Mouse (Mus musculus) neural tube, embryonic 14.5 days (tissue): ENCODE measurements around the gene Eif4g1. TPM values are rescaled to one million over a fixed set of nuclear protein-coding genes. Genes with fewer than 3 reads are reported as not detected.
A peak's percentile ranks its signal among the peaks of the same experiment; 100 is the strongest.

Experiments
- ATAC-seq: fragments of 200-750 bp; cut with Nextera tagmentation; 2 replicates; pipeline ENCODE4 v1.8.0; 2017; ENCODE audit warnings: low read depth, mild to moderate bottlenecking, moderate TSS enrichment, moderate library complexity
- H3K27ac ChIP-seq: fragments of 300-500 bp; sonication (generic); 2 replicates; pipeline ENCODE4 v1.5.1; 2014; ENCODE audit warnings: low read depth, mild to moderate bottlenecking, control low read depth, low read length, moderate library complexity, mixed read lengths
- H3K27me3 ChIP-seq: fragments of 300-500 bp; sonication (generic); 2 replicates; pipeline ENCODE4 v1.6.1; 2014; ENCODE audit warnings: low read length; ENCODE audit not compliant: control insufficient read depth, insufficient read depth
- H3K36me3 ChIP-seq: fragments of 300-500 bp; sonication (generic); 2 replicates; pipeline ENCODE4 v1.6.1; 2014; ENCODE audit warnings: low read length, mixed read lengths; ENCODE audit not compliant: control insufficient read depth, insufficient read depth
- H3K4me1 ChIP-seq: fragments of 300-500 bp; sonication (generic); 2 replicates; pipeline ENCODE4 v1.6.1; 2014; ENCODE audit warnings: low read length; ENCODE audit not compliant: control insufficient read depth, insufficient read depth
- H3K4me2 ChIP-seq: fragments of 300-500 bp; sonication (generic); 2 replicates; pipeline ENCODE4 v1.6.1; 2014; ENCODE audit warnings: mild to moderate bottlenecking, low read depth, low read length, control low read depth
- H3K4me3 ChIP-seq: fragments of 300-500 bp; sonication (generic); 2 replicates; pipeline ENCODE4 v1.5.1; 2014; ENCODE audit warnings: low read depth, low read length, control low read depth, mixed read lengths
- H3K9ac ChIP-seq: fragments of 300-500 bp; sonication (generic); replicated peaks from 2 replicates; pipeline ENCODE4 v1.6.1; 2014; ENCODE audit warnings: low read depth, mild to moderate bottlenecking, control low read depth, low read length, mixed read lengths
- H3K9me3 ChIP-seq: fragments of 300-500 bp; sonication (generic); 2 replicates; pipeline ENCODE4 v1.6.1; 2016; ENCODE audit warnings: low read length; ENCODE audit not compliant: control insufficient read depth
- WGBS: fragments of 180-500 bp; shearing (Covaris S2); extraction: QIAGEN DNeasy Blood & Tissue Kit; methylation state at CpG from one replicate; pipeline ENCODE4 v1.1.7; 2014; 5-methylcytosine and 5-hydroxymethylcytosine counted together
- polyA plus RNA-seq: library from polyadenylated mRNA; unstranded; fragments of >200 nt; fragmentation: Nextera tagmentation; extraction: Ambion mirVana; gene quantifications from 2 replicates; pipeline ENCODE4 v1.2.1, GENCODE M21; 2014

Eif4g1 gene
- polyA plus RNA-seq, 1 experiment from 2014 or later, result 134 TPM

GRCm38 (mm10) chr16:20677974-20678675, 10.0 kb downstream of the Eif4g1 start:
- Histone ChIP-seq H3K4me3 (no peak overlapping the region), H3K9ac (no peak overlapping the region), H3K4me1 (peaks cover 13% of the 10 kb centered on the region), H3K9me3 (no peaks in the 10 kb centered on the region), H3K4me2 (no peak overlapping the region), H3K36me3 (peaks cover 71% of the 10 kb centered on the region), H3K27ac (no peak overlapping the region), H3K27me3 (no peaks in the 10 kb centered on the region)
- WGBS, result 81% methylated on average over 10 of the region's 10 CpGs
- ATAC-seq, result no peak

- H3K36me3 ChIP-seq, result peaks cover 46% of the 10 kb centered on the region
- H3K4me3 ChIP-seq, result no peak overlapping the region
- H3K4me2 ChIP-seq, result no peak overlapping the region
- H3K4me1 ChIP-seq, result peaks cover 25% of the 10 kb centered on the region
- H3K9me3 ChIP-seq, result no peaks in the 10 kb centered on the region
- H3K27ac ChIP-seq, result no peak overlapping the region
- no peaks in the 10 kb centered on the region for H3K27me3 ChIP-seq
- WGBS, result 91% methylated on average over 3 of the region's 3 CpGs
- ATAC-seq, result no peak
- H3K9ac ChIP-seq, result no peak overlapping the region
Measured at GRCm38 (mm10) chr16:20690774-20691173, 22.7 kb downstream of the Eif4g1 start.

- no peak overlapping the region for H3K27ac ChIP-seq
- WGBS, result 72% methylated on average over 1 of the region's 1 CpGs
- no peaks in the 10 kb centered on the region for H3K27me3 ChIP-seq
- ATAC-seq, result no peak
- H3K9me3 ChIP-seq, result no peaks in the 10 kb centered on the region
- H3K4me3 ChIP-seq, result no peak overlapping the region
- peaks cover 38% of the 10 kb centered on the region for H3K36me3 ChIP-seq
- H3K4me1 ChIP-seq, result peaks cover 33% of the 10 kb centered on the region
- no peak overlapping the region for H3K4me2 ChIP-seq
- H3K9ac ChIP-seq, result no peak overlapping the region
Measured at GRCm38 (mm10) chr16:20691617-20692016, 23.5 kb downstream of the Eif4g1 start.

DNA sequence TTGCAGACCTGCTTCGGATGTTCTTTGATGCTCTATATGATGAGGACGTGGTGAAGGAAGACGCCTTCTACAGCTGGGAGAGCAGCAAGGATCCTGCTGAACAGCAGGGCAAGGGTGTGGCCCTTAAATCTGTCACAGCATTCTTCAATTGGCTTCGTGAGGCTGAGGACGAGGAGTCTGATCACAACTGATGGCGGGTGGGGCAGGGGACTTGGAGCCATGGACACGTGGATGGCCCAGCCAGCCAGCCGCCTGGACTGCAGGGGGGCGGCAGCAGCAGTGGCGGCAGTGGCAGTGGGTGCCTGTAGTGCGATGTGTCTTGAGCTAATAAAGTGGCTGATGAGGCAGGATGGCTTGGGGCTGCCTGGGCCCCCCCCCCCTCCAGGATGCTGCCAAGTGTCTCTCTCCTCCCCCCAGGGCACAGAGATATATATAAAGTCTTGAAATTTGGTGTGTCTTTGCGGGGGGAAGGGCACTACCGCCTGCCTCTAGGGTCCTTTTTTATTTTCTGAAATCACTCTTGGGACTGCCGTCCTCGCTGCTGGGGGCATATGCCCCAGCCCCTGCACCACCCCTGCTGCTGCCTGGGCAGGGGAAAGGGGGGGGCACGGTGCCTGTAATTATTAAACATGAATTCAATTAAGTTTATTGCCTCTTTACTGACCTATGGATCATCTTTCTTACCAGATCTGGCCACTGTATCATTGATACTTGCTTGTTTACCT, 24.3 kb downstream of the Eif4g1 start:
- Histone ChIP-seq H3K9me3 (no peaks in the 10 kb centered on the region), H3K27me3 (no peaks in the 10 kb centered on the region), H3K4me2 (peak overlapping the region; percentile 86), H3K4me3 (no peak overlapping the region), H3K36me3 (peaks cover 31% of the 10 kb centered on the region), H3K4me1 (peaks cover 35% of the 10 kb centered on the region), H3K27ac (peak overlapping the region; percentile 94), H3K9ac (no peak overlapping the region)
- 35% methylated on average over 16 of the region's 16 CpGs for WGBS
- no peak for ATAC-seq

GRCm38 (mm10) chr16:20693111-20693701, 25.1 kb downstream of the Eif4g1 start, which contains the start of gene Fam131a:
Gene Fam131a, plus strand, starts transcription at chr16:20693241.
- ATAC-seq, result peak; percentile 94
- peak within 1 kb of the TSS; percentile 74 for H3K9ac ChIP-seq
- peaks cover 35% of the 10 kb centered on the region for H3K4me1 ChIP-seq
- H3K4me2 ChIP-seq, result peak within 1 kb of the TSS; percentile 86
- peaks cover 23% of the 10 kb centered on the region for H3K36me3 ChIP-seq
- under 1% methylated on average over 35 of the region's 37 CpGs for WGBS
- no peaks in the 10 kb centered on the region for H3K9me3 ChIP-seq
- peak within 1 kb of the TSS; percentile 94 for H3K27ac ChIP-seq
- peak within 1 kb of the TSS; percentile 59 for H3K4me3 ChIP-seq
- H3K27me3 ChIP-seq, result no peaks in the 10 kb centered on the region

- peaks cover 17% of the 10 kb centered on the region for H3K36me3 ChIP-seq
- H3K4me1 ChIP-seq, result peaks cover 35% of the 10 kb centered on the region
- H3K4me2 ChIP-seq, result no peak overlapping the region; the same call in 1 of the 2 replicates
- H3K27me3 ChIP-seq, result no peaks in the 10 kb centered on the region
- no peaks in the 10 kb centered on the region for H3K9me3 ChIP-seq
- no peak overlapping the region for H3K4me3 ChIP-seq
- 73% methylated on average over 8 of the region's 8 CpGs for WGBS
- ATAC-seq, result no peak
- peak overlapping the region; percentile 10; the same call in 1 of the 2 replicates for H3K27ac ChIP-seq
- no peak overlapping the region for H3K9ac ChIP-seq
Measured at GRCm38 (mm10) chr16:20694781-20695180, 26.7 kb downstream of the Eif4g1 start.

GRCm38 (mm10) chr16:20695622-20696323, 27.7 kb downstream of the Eif4g1 start:
- Histone ChIP-seq H3K4me2 (peak overlapping the region; percentile 76), H3K4me1 (peaks cover 35% of the 10 kb centered on the region), H3K9me3 (no peaks in the 10 kb centered on the region), H3K36me3 (peaks cover 17% of the 10 kb centered on the region), H3K9ac (peak overlapping the region; percentile 50), H3K27ac (peak overlapping the region; percentile 73), H3K4me3 (peak overlapping the region; percentile 41), H3K27me3 (no peaks in the 10 kb centered on the region)
- under 1% methylated on average over 46 of the region's 46 CpGs for WGBS
- ATAC-seq, result peak; percentile 72

- Histone ChIP-seq H3K4me1 (peaks cover 38% of the 10 kb centered on the region), H3K9ac (no peak overlapping the region), H3K27me3 (no peaks in the 10 kb centered on the region), H3K36me3 (peaks cover 22% of the 10 kb centered on the region), H3K27ac (no peak overlapping the region), H3K9me3 (no peaks in the 10 kb centered on the region), H3K4me2 (no peak overlapping the region), H3K4me3 (no peak overlapping the region)
- WGBS, result 83% methylated on average over 5 of the region's 5 CpGs
- ATAC-seq, result no peak
Measured at GRCm38 (mm10) chr16:20699266-20699665, 31.2 kb downstream of the Eif4g1 start.
